Mouse (Mus musculus) kidney, embryonic 15.5 days (tissue): Measurements from ENCODE around the gene Lpar3. TPM values are rescaled to one million over a fixed set of nuclear protein-coding genes. Genes with fewer than 3 reads are reported as not detected.
A peak's percentile ranks its signal among the peaks of the same experiment; 100 is the strongest.

Source experiments
- ATAC-seq: fragments of 200-750 bp; cut with Nextera tagmentation; replicated peaks from 2 replicates; pipeline ENCODE4 v1.8.0; 2017; ENCODE audit warnings: moderate TSS enrichment; ENCODE audit not compliant: low FRiP score
- H3K27ac ChIP-seq: fragments of 300-500 bp; sonication (generic); 2 replicates; pipeline ENCODE4 v1.5.1; 2015; ENCODE audit warnings: mild to moderate bottlenecking, inconsistent platforms
- H3K27me3 ChIP-seq: fragments of 300-500 bp; sonication (generic); 2 replicates; pipeline ENCODE4 v1.6.1; 2015; ENCODE audit warnings: inconsistent platforms
- H3K36me3 ChIP-seq: fragments of 300-500 bp; sonication (generic); 2 replicates; pipeline ENCODE4 v1.6.1; 2015; ENCODE audit warnings: inconsistent platforms
- H3K4me1 ChIP-seq: fragments of 300-500 bp; sonication (generic); 2 replicates; pipeline ENCODE4 v1.6.1; 2015; ENCODE audit warnings: inconsistent platforms
- H3K4me2 ChIP-seq: fragments of 300-500 bp; sonication (generic); 2 replicates; pipeline ENCODE4 v1.6.1; 2015; ENCODE audit warnings: moderate library complexity, mild to moderate bottlenecking, inconsistent platforms
- H3K4me3 ChIP-seq: fragments of 300-500 bp; sonication (generic); replicated peaks from 2 replicates; pipeline ENCODE4 v1.5.1; 2015; ENCODE audit warnings: mild to moderate bottlenecking, inconsistent platforms
- H3K9ac ChIP-seq: fragments of 300-500 bp; sonication (generic); 2 replicates; pipeline ENCODE4 v1.6.1; 2015; ENCODE audit warnings: mild to moderate bottlenecking, inconsistent platforms
- H3K9me3 ChIP-seq: fragments of 300-500 bp; sonication (generic); replicated peaks from 2 replicates; pipeline ENCODE4 v1.6.1; 2016; ENCODE audit warnings: inconsistent platforms
- WGBS: fragments of 180-500 bp; shearing (Covaris S2); methylation state at CpG from one replicate; pipeline ENCODE4 v1.1.7; 2015; ENCODE audit warnings: mixed read lengths; 5-methylcytosine and 5-hydroxymethylcytosine counted together
- polyA plus RNA-seq: library from polyadenylated mRNA; unstranded; fragments of >200 nt; fragmentation: Nextera tagmentation; extraction: Ambion mirVana; gene quantifications from 2 replicates; pipeline ENCODE4 v1.2.1, GENCODE M21; 2015

The Lpar3 gene
- polyA plus RNA-seq, 1 experiment from 2014 or later, result 1.1 TPM

- Histone ChIP-seq H3K9ac (no peak overlapping the region), H3K4me2 (no peak overlapping the region), H3K27me3 (no peaks in the 10 kb centered on the region), H3K4me1 (no peaks in the 10 kb centered on the region), H3K27ac (0 out of 2 replicates have a peak overlapping the region, but pooled peaks have one; percentile 18), H3K4me3 (no peak overlapping the region), H3K36me3 (no peaks in the 10 kb centered on the region), H3K9me3 (no peaks in the 10 kb centered on the region)
- WGBS, result 57% methylated on average over 3 of the region's 3 CpGs
- ATAC-seq, result 0 out of 2 replicates have a peak, but pooled peaks have one; percentile 12
Measured at GRCm38 (mm10) chr3:146291928-146292327, 71.2 kb downstream of the Lpar3 start.

DNA sequence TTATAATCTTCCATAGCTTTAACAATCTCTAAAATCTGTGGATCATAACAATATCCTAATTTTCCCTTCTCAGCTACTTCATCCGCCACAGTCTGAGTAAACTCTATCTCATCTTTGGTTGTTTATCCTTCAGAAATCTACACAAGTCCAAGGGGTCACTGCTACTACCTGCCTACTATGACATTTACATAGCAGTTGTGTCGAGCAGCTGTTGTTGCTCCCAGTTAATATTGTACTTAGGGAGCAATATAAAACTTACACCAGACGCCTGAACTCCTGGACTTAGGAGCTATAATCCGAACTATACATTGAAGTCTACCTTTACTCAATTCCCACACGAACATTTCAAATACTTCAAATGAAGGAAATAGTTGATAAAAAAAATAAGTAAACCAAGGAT lies 71.8 kb downstream of the Lpar3 start:
- WGBS, result 61% methylated on average over 5 of the region's 5 CpGs
- Histone ChIP-seq H3K4me3 (no peak overlapping the region), H3K4me2 (no peak overlapping the region), H3K27ac (no peak overlapping the region), H3K9me3 (no peaks in the 10 kb centered on the region), H3K9ac (no peak overlapping the region), H3K36me3 (no peaks in the 10 kb centered on the region), H3K27me3 (no peaks in the 10 kb centered on the region), H3K4me1 (no peaks in the 10 kb centered on the region)
- 0 out of 2 replicates have a peak, but pooled peaks have one; percentile 6 for ATAC-seq

GRCm38 (mm10) chr3:146302451-146302850 lies 81.7 kb downstream of the Lpar3 start:
- WGBS, result 56% methylated on average over 3 of the region's 3 CpGs
- Histone ChIP-seq H3K36me3 (no peaks in the 10 kb centered on the region), H3K27me3 (no peaks in the 10 kb centered on the region), H3K4me3 (no peak overlapping the region), H3K4me1 (no peaks in the 10 kb centered on the region), H3K4me2 (no peak overlapping the region), H3K9me3 (no peaks in the 10 kb centered on the region), H3K27ac (no peak overlapping the region), H3K9ac (no peak overlapping the region)
- ATAC-seq, result no peak

DNA sequence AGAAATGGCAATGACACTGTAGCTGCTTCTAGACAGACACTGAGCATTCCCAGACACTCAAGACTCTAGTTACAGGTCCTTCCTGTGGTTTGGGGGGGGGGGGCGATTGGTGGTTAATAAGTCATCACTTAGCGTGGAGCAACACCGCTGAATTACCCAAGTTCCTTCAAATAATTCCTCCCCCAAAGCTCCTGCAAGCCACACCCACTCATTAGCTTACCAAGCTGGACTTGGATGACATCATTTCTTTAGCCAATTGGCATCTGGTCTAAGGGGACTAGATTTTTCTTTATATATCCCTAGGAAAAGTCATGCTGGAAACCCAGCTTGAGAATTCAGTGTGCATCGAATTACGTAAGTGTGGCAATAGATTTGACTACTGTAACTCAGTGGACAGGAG lies 82.4 kb downstream of the Lpar3 start:
- Histone ChIP-seq H3K4me2 (no peak overlapping the region), H3K9me3 (no peaks in the 10 kb centered on the region), H3K9ac (no peak overlapping the region), H3K27me3 (no peaks in the 10 kb centered on the region), H3K4me1 (no peaks in the 10 kb centered on the region), H3K36me3 (no peaks in the 10 kb centered on the region), H3K4me3 (no peak overlapping the region), H3K27ac (no peak overlapping the region)
- WGBS, result 78% methylated on average over 5 of the region's 5 CpGs
- no peak for ATAC-seq

- no peak overlapping the region for H3K4me2 ChIP-seq
- no peaks in the 10 kb centered on the region for H3K36me3 ChIP-seq
- no peak for ATAC-seq
- 89% methylated on average over 21 of the region's 21 CpGs for WGBS
- no peaks in the 10 kb centered on the region for H3K9me3 ChIP-seq
- H3K27me3 ChIP-seq, result 0 out of 2 replicates have a peak, but pooled peaks cover 3% of the 10 kb centered on the region
- no peak overlapping the region for H3K9ac ChIP-seq
- H3K4me3 ChIP-seq, result no peak overlapping the region
- no peak overlapping the region for H3K27ac ChIP-seq
- 0 out of 2 replicates have a peak, but pooled peaks cover 6% of the 10 kb centered on the region for H3K4me1 ChIP-seq
Measured at GRCm38 (mm10) chr3:146304556-146305405, 84.0 kb downstream of the Lpar3 start.

DNA sequence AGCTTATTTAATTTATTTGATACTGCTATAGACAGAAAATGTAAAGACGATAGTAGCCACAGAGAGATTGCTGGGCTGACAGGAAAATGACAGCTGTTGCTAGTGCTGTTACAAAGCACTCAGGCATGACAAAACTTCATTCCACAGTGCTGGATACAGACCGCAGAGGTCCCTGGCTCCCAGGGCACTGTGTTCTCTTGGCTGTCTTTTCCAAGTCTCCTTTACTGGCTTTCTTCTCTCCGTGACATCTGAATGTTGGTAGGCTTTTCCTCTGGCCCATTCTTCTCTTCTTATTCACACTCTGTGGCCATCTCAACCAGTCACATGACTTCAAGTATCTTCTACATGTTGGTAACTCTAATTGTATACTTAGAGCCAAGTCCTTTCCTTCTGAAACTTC lies 86.6 kb downstream of the Lpar3 start:
- Histone ChIP-seq H3K9me3 (no peaks in the 10 kb centered on the region), H3K9ac (no peak overlapping the region), H3K27ac (no peak overlapping the region), H3K4me3 (no peak overlapping the region), H3K27me3 (peaks cover 4% of the 10 kb centered on the region; the same call in 1 of the 2 replicates), H3K36me3 (no peaks in the 10 kb centered on the region), H3K4me2 (no peak overlapping the region), H3K4me1 (peaks cover 19% of the 10 kb centered on the region)
- 48% methylated on average over 3 of the region's 3 CpGs for WGBS
- no peak for ATAC-seq

DNA sequence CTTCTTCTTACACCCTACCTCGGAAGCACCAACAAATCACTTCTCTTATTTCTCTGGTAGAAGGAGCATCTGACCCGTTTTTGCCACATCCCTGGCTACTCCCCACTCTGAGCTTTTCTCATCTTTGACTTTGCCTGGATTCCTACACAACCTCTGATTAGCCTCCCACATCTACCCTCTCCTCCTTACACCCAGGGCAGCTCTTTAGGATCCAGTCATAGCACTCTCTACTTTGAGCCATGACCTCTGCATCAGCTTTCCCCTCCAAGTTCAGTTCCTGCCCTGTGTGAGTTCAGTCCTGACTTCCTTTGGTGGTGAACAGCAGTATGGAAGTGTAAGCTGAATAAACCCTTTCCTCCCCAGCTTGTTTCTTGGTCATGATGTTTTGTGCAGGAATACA lies 87.1 kb downstream of the Lpar3 start:
- no peak overlapping the region for H3K9ac ChIP-seq
- H3K27ac ChIP-seq, result no peak overlapping the region
- no peak overlapping the region for H3K4me2 ChIP-seq
- no peaks in the 10 kb centered on the region for H3K36me3 ChIP-seq
- no peaks in the 10 kb centered on the region for H3K9me3 ChIP-seq
- 43% methylated on average over 2 of the region's 2 CpGs for WGBS
- H3K4me1 ChIP-seq, result peaks cover 19% of the 10 kb centered on the region
- H3K27me3 ChIP-seq, result peaks cover 4% of the 10 kb centered on the region
- no peak overlapping the region for H3K4me3 ChIP-seq
- no peak for ATAC-seq

DNA sequence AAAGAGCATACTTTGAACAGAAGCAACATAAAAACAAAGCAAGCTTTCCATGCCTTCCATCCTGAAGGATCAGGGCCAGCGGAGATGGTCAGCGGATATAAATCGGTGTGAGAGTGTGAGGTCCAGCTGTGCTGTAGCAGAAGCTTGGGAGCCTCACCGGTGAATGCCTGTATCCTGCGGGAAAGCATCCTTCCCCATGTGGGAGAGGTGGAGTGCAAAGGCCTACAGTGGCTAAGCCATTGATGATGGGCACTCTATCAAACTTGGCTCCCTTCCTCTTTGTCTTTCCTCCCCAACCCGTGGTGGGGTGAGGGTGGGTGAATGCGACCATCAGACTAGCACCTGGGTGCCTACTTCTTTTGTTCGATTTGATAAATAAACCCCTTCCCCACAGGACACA lies 88.8 kb downstream of the Lpar3 start:
- Histone ChIP-seq H3K9me3 (no peaks in the 10 kb centered on the region), H3K4me2 (no peak overlapping the region), H3K9ac (no peak overlapping the region), H3K4me3 (no peak overlapping the region), H3K4me1 (peaks cover 19% of the 10 kb centered on the region), H3K27ac (no peak overlapping the region), H3K36me3 (no peaks in the 10 kb centered on the region), H3K27me3 (peaks cover 4% of the 10 kb centered on the region)
- 67% methylated on average over 8 of the region's 8 CpGs for WGBS
- ATAC-seq, result no peak

GRCm38 (mm10) chr3:146311121-146311538 lies 90.4 kb downstream of the Lpar3 start:
- Histone ChIP-seq H3K4me3 (no peak overlapping the region), H3K4me2 (no peak overlapping the region), H3K9me3 (no peaks in the 10 kb centered on the region), H3K4me1 (peaks cover 19% of the 10 kb centered on the region), H3K36me3 (no peaks in the 10 kb centered on the region), H3K27ac (peak overlapping the region; percentile 23; the same call in 1 of the 2 replicates), H3K9ac (no peak overlapping the region), H3K27me3 (peaks cover 4% of the 10 kb centered on the region)
- ATAC-seq, result peak; percentile 90
- WGBS, result 14% methylated on average over 9 of the region's 9 CpGs

- Histone ChIP-seq H3K9ac (no peak overlapping the region), H3K36me3 (no peaks in the 10 kb centered on the region), H3K4me1 (peaks cover 13% of the 10 kb centered on the region), H3K27ac (no peak overlapping the region), H3K4me2 (no peak overlapping the region), H3K9me3 (no peaks in the 10 kb centered on the region), H3K27me3 (peaks cover 2% of the 10 kb centered on the region), H3K4me3 (no peak overlapping the region)
- no peak for ATAC-seq
- 88% methylated on average over 8 of the region's 8 CpGs for WGBS
Measured at GRCm38 (mm10) chr3:146315414-146315813, 94.7 kb downstream of the Lpar3 start.

- no peak for ATAC-seq
- Histone ChIP-seq H3K4me3 (no peak overlapping the region), H3K9ac (no peak overlapping the region), H3K27ac (no peak overlapping the region), H3K36me3 (no peaks in the 10 kb centered on the region), H3K4me2 (no peak overlapping the region), H3K9me3 (no peaks in the 10 kb centered on the region), H3K4me1 (peaks cover 6% of the 10 kb centered on the region), H3K27me3 (peaks cover 2% of the 10 kb centered on the region)
- 62% methylated on average over 8 of the region's 8 CpGs for WGBS
Measured at GRCm38 (mm10) chr3:146316293-146316692, 95.5 kb downstream of the Lpar3 start.

DNA sequence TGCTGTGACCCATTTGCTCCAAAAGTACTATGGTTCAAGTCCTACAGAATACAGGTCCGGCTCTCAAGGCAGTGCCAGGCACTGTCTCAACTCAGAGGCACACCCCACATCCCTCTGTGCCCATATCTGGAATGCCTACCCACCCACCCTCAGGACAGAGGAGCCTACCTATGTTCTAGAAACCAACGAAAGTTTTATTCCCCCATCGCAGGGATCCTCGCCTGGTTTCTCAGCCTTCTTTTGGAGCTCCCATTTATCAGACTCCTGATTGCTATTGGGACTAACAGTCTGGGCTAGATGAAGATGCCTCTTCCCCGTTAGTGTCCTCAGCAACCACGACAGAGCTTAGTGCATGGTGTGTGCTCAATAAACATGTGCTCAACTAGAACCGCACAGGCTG lies 96.6 kb downstream of the Lpar3 start:
- Histone ChIP-seq H3K27me3 (peaks cover 2% of the 10 kb centered on the region), H3K9me3 (no peaks in the 10 kb centered on the region), H3K9ac (no peak overlapping the region), H3K4me1 (0 out of 2 replicates have a peak, but pooled peaks cover 3% of the 10 kb centered on the region), H3K4me2 (no peak overlapping the region), H3K27ac (no peak overlapping the region), H3K4me3 (no peak overlapping the region), H3K36me3 (no peaks in the 10 kb centered on the region)
- 88% methylated on average over 7 of the region's 7 CpGs for WGBS
- ATAC-seq, result no peak
